Mouse (Mus musculus) WW6 (cell line): ENCODE results near the gene Lrrc8d.

Source experiments
- DNase-seq: peaks from one replicate; pipeline ENCODE4 v3.0.0-alpha.2; 2013; ENCODE audit warnings: low read depth, low spot score

The Lrrc8d gene

GRCm38 (mm10) chr5:105818411-105818810 lies 118.6 kb downstream of the Lrrc8d start:
- DNase-seq, result no peak

- no peak for DNase-seq
Observed at GRCm38 (mm10) chr5:105821390-105821789, 121.6 kb downstream of the Lrrc8d start.

GRCm38 (mm10) chr5:105822521-105823498 lies 123.0 kb downstream of the Lrrc8d start:
- no peak for DNase-seq

- DNase-seq, result no peak
Observed at GRCm38 (mm10) chr5:105824282-105824681, 124.5 kb downstream of the Lrrc8d start.

GRCm38 (mm10) chr5:105824827-105825226 lies 125.1 kb downstream of the Lrrc8d start:
- DNase-seq, result no peak

- DNase-seq, result no peak
Observed at GRCm38 (mm10) chr5:105826916-105827510, 127.2 kb downstream of the Lrrc8d start.

- DNase-seq, result no peak
Observed at GRCm38 (mm10) chr5:105828050-105828449, 128.3 kb downstream of the Lrrc8d start.

GRCm38 (mm10) chr5:105829008-105829586 lies 129.3 kb downstream of the Lrrc8d start:
- DNase-seq, result no peak

GRCm38 (mm10) chr5:105832140-105832539 lies 132.4 kb downstream of the Lrrc8d start:
- DNase-seq, result no peak

- DNase-seq, result no peak
Observed at GRCm38 (mm10) chr5:105833923-105834322, 134.2 kb downstream of the Lrrc8d start.

- no peak for DNase-seq
Observed at GRCm38 (mm10) chr5:105836006-105836405, 136.2 kb downstream of the Lrrc8d start.

GRCm38 (mm10) chr5:105839740-105840310 lies 140.1 kb downstream of the Lrrc8d start:
- no peak for DNase-seq

GRCm38 (mm10) chr5:105844044-105844753 lies 144.4 kb downstream of the Lrrc8d start:
- DNase-seq, result no peak

GRCm38 (mm10) chr5:105845041-105845440 lies 145.3 kb downstream of the Lrrc8d start:
- DNase-seq, result no peak

GRCm38 (mm10) chr5:105847726-105848125 lies 148.0 kb downstream of the Lrrc8d start:
- no peak for DNase-seq

GRCm38 (mm10) chr5:105849222-105849621 lies 149.5 kb downstream of the Lrrc8d start:
- DNase-seq, result no peak

GRCm38 (mm10) chr5:105849643-105850042 lies 149.9 kb downstream of the Lrrc8d start:
- DNase-seq, result no peak

GRCm38 (mm10) chr5:105853271-105853670 lies 153.5 kb downstream of the Lrrc8d start:
- DNase-seq, result no peak

GRCm38 (mm10) chr5:105857486-105857885 lies 157.7 kb downstream of the Lrrc8d start:
- no peak for DNase-seq

GRCm38 (mm10) chr5:105858754-105859694 lies 159.3 kb downstream of the Lrrc8d start:
- DNase-seq, result no peak
